Comparison of ENCODE assay signal across 21 mouse cellular contexts in genomic region chr4:84196732-84197131, GRCm38 (mm10).
DNase-seq lines count a peak whose midpoint lies in the region; ATAC-seq and TF ChIP-seq lines count a peak whose summit lies in the region.
"Had no signal": no experiment of that assay in that cellular context is flagged by ENCODE, and none has a peak within 500 bp of the region (broad histone marks: within the 10 kb centered on the region; RNA-seq: fewer than 3 reads in every experiment).

No protein-coding gene starts in this region.

- no peak for ATAC-seq in intestine, postnatal 0 days
- no peak for ATAC-seq in intestine, embryonic 16.5 days
- no peak for ATAC-seq in lung, embryonic 14.5 days (ENCODE audit: insufficient read depth)
- ATAC-seq: forebrain, embryonic 14.5 days had no signal

- 94% methylated on average over 2 of the region's 2 CpGs for WGBS in intestine, postnatal 0 days
- 85% methylated on average over 2 of the region's 2 CpGs for WGBS in intestine, embryonic 16.5 days
- 94% methylated on average over 2 of the region's 2 CpGs for WGBS in lung, embryonic 14.5 days

- peak; percentile 48 for TF ChIP-seq CTCF in intestine, postnatal 0 days (IDR thresholded peaks at IDR 0.05; ENCODE audit: low read depth)
- TF ChIP-seq CTCF in lung, embryonic 14.5 days (IDR thresholded peaks at IDR 0.05; ENCODE audit: low read depth): peak; percentile 23; the same call in 1 of the 2 replicates

- no peak overlapping the region for H3K27ac ChIP-seq in intestine, postnatal 0 days (ENCODE audit: low read depth, low read length)
- H3K27ac ChIP-seq in intestine, embryonic 16.5 days (ENCODE audit: low read length): no peak overlapping the region
- H3K27ac ChIP-seq in lung, embryonic 14.5 days (ENCODE audit: low read depth): no peak overlapping the region
- H3K27ac ChIP-seq: embryonic facial prominence, embryonic 12.5 days; heart, embryonic 15.5 days; limb, embryonic 10.5 days; limb, embryonic 15.5 days; midbrain, embryonic 12.5 days had no signal

- H3K4me2 ChIP-seq in intestine, postnatal 0 days (replicated peaks; ENCODE audit: low read depth): no peak overlapping the region
- H3K4me2 ChIP-seq in intestine, embryonic 16.5 days (ENCODE audit: low read depth, low read length): no peak overlapping the region
- no peak overlapping the region for H3K4me2 ChIP-seq in lung, embryonic 14.5 days
- H3K4me2 ChIP-seq: embryonic facial prominence, embryonic 12.5 days; heart, embryonic 15.5 days; limb, embryonic 15.5 days; midbrain, embryonic 12.5 days had no signal

- H3K4me1 ChIP-seq in intestine, postnatal 0 days (replicated peaks; ENCODE audit: control insufficient read depth, insufficient read depth, low read length): no peaks in the 10 kb centered on the region
- no peaks in the 10 kb centered on the region for H3K4me1 ChIP-seq in intestine, embryonic 16.5 days (ENCODE audit: control insufficient read depth, insufficient read depth, low read length)
- no peaks in the 10 kb centered on the region for H3K4me1 ChIP-seq in lung, embryonic 14.5 days (ENCODE audit: insufficient read depth)
- H3K4me1 ChIP-seq: embryonic facial prominence, embryonic 12.5 days; heart, embryonic 15.5 days had no signal

- H3K9ac ChIP-seq in intestine, postnatal 0 days (ENCODE audit: low read depth, low read length): no peak overlapping the region
- no peak overlapping the region for H3K9ac ChIP-seq in intestine, embryonic 16.5 days (ENCODE audit: low read depth, low read length)
- H3K9ac ChIP-seq in lung, embryonic 14.5 days: no peak overlapping the region
- H3K9ac ChIP-seq: embryonic facial prominence, embryonic 12.5 days; heart, embryonic 15.5 days; limb, embryonic 15.5 days; midbrain, embryonic 12.5 days had no signal

- H3K27me3 ChIP-seq in intestine, postnatal 0 days (replicated peaks; ENCODE audit: control insufficient read depth, insufficient read depth, low read length): no peaks in the 10 kb centered on the region
- no peaks in the 10 kb centered on the region for H3K27me3 ChIP-seq in intestine, embryonic 16.5 days (replicated peaks; ENCODE audit: control insufficient read depth, insufficient read depth, low read length)
- no peaks in the 10 kb centered on the region for H3K27me3 ChIP-seq in lung, embryonic 14.5 days (ENCODE audit: insufficient read depth, low read length)
- H3K27me3 ChIP-seq: embryonic facial prominence, embryonic 12.5 days; heart, embryonic 15.5 days; limb, embryonic 15.5 days; megakaryocyte, embryonic 14.5 days had no signal

- no peaks in the 10 kb centered on the region for H3K9me3 ChIP-seq in intestine, postnatal 0 days (ENCODE audit: control insufficient read depth)
- H3K9me3 ChIP-seq in intestine, embryonic 16.5 days (ENCODE audit: control insufficient read depth, low read length): no peaks in the 10 kb centered on the region
- H3K9me3 ChIP-seq in lung, embryonic 14.5 days (ENCODE audit: low read depth, low read length): no peaks in the 10 kb centered on the region
- H3K9me3 ChIP-seq: embryonic facial prominence, embryonic 12.5 days; heart, embryonic 15.5 days; limb, embryonic 10.5 days; limb, embryonic 15.5 days; midbrain, embryonic 12.5 days had no signal

- H3K36me3 ChIP-seq in intestine, postnatal 0 days (ENCODE audit: control insufficient read depth, insufficient read depth): no peaks in the 10 kb centered on the region
- no peaks in the 10 kb centered on the region for H3K36me3 ChIP-seq in intestine, embryonic 16.5 days (ENCODE audit: control insufficient read depth, insufficient read depth, low read length)
- H3K36me3 ChIP-seq in lung, embryonic 14.5 days (ENCODE audit: insufficient read depth): no peaks in the 10 kb centered on the region
- H3K36me3 ChIP-seq: embryonic facial prominence, embryonic 12.5 days; heart, embryonic 15.5 days; limb, embryonic 10.5 days; limb, embryonic 15.5 days; midbrain, embryonic 12.5 days had no signal

- H3K4me3 ChIP-seq in intestine, postnatal 0 days (ENCODE audit: low read depth, low read length): no peak overlapping the region
- H3K4me3 ChIP-seq in intestine, embryonic 16.5 days (ENCODE audit: low read length): no peak overlapping the region
- no peak overlapping the region for H3K4me3 ChIP-seq in lung, embryonic 14.5 days (ENCODE audit: low read depth, low read length)
- H3K4me3 ChIP-seq: embryonic facial prominence, embryonic 12.5 days; heart, embryonic 15.5 days; limb, embryonic 10.5 days; limb, embryonic 15.5 days; megakaryocyte, embryonic 14.5 days; midbrain, embryonic 12.5 days had no signal

- no peak for DNase-seq in lung, embryonic 14.5 days
- no peak for DNase-seq in lung, postnatal 36 days
- DNase-seq in NIH3T3 (ENCODE audit: low read depth): peak; percentile 58
- no peak for DNase-seq in urinary bladder, postnatal 4 days (ENCODE audit: low spot score in 2 of 2)
- DNase-seq in testis, postnatal 14 days (ENCODE audit: low spot score): no peak
- DNase-seq: adrenal gland, postnatal 10 days; cerebellum, adult 11 months; cerebellum, adult 9-10 months; embryo, embryonic 11 days; gastrocnemius, postnatal 14 days; layer of hippocampus, postnatal 36 days; lung, postnatal 14 days had no signal
